Mouse (Mus musculus) kidney, adult 11 months (tissue): ENCODE results near the gene Vmn1r34.
"Not testable (repeated sequence)": the region's sequence is repeated elsewhere in the genome, so short reads cannot be mapped to it uniquely, and the experiment has no call there.

Experiments used
- DNase-seq: peaks from one replicate; pipeline ENCODE4 v3.0.0; 2022

Gene Vmn1r34

GRCm38 (mm10) chr6:66643779-66644178 lies at the start of gene Vmn1r34:
Gene Vmn1r34 (minus strand): TSS chr6:66643879.
- DNase-seq: no peak

GRCm38 (mm10) chr6:66685806-66686205 lies 42.1 kb upstream of the Vmn1r34 start, which contains the start of gene Vmn1r35:
Gene Vmn1r35 (minus strand): TSS chr6:66685906.
- DNase-seq: no peak

- not testable (repeated sequence) for DNase-seq
Measured at GRCm38 (mm10) chr6:66618182-66618581, 25.5 kb downstream of the Vmn1r34 start, which contains the start of gene Vmn1r33. Gene Vmn1r33 (minus strand): TSS chr6:66618282.

- DNase-seq: no peak
Measured at GRCm38 (mm10) chr6:66595804-66596203, 47.9 kb downstream of the Vmn1r34 start.
